Mouse (Mus musculus): ENCODE measurements around the gene Arhgef26.

GRCm38 (mm10) chr3:62352876-62353275 is 14.7 kb downstream of the Arhgef26 start:
- no peak for TF ChIP-seq CTCF (IDR thresholded peaks at IDR 0.05; ENCODE audit: borderline replicate concordance, insufficient read depth, low read depth, low read length)
- no peak for TF ChIP-seq POLR2A (IDR thresholded peaks at IDR 0.05; ENCODE audit: borderline replicate concordance, insufficient read depth, low read length)

Data from cerebellum, adult 2 months (tissue).